Mouse (Mus musculus): ENCODE measurements around the gene Cnksr3. TPM values are rescaled to one million over a fixed set of nuclear protein-coding genes. Genes with fewer than 3 reads are reported as not detected.
A peak's percentile ranks its signal among the peaks of the same experiment; 100 is the strongest.

Gene Cnksr3
- total RNA-seq, 2 experiments from 2014 or later: 9.0 to 10.7 TPM

- intact Hi-C loops (cut with DNase I): no loop called here
Measured at GRCm38 (mm10) chr10:7158285-7159060, 53.6 kb downstream of the Cnksr3 start.

GRCm38 (mm10) chr10:7154877-7155276, 57.2 kb downstream of the Cnksr3 start:
- DNase-seq (ENCODE audit: low spot score in 2 of 2): no peak
- intact Hi-C loops (cut with DNase I): no loop called here

More at GRCm38 (mm10) chr10:7158285-7159060, 53.6 kb downstream of the Cnksr3 start:
- DNase-seq (ENCODE audit: low spot score in 2 of 2): peak; percentile 16 to 40

DNA sequence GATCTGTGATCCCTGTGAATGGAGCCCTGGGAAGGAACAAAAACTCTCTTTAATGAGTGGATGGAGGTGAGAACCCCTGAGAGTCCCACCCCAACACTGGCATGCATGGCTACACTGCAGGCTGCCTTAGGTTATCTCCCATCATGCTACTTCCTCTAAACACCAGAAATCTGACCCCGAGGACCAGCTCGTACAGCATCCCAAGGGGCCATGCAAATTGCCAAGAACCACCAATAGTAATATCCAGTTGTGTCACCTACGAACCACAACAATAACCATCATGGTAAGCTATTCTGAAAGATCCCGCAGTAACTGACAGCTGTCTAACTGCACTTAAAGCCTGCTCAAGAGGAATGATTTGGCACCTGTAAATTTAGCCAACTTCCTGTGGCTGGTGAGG, 59.1 kb downstream of the Cnksr3 start:
- intact Hi-C loops (cut with DNase I): no loop called here
- DNase-seq (ENCODE audit: low spot score in 2 of 2): no peak

- DNase-seq (ENCODE audit: low spot score in 2 of 2): no peak
- intact Hi-C loops (cut with DNase I): no loop called here
Measured at GRCm38 (mm10) chr10:7149671-7150595, 62.1 kb downstream of the Cnksr3 start.

GRCm38 (mm10) chr10:7145614-7146013, 66.4 kb downstream of the Cnksr3 start:
- intact Hi-C loops (cut with DNase I): no loop called here
- no peak for DNase-seq (ENCODE audit: low spot score in 2 of 2)

DNA sequence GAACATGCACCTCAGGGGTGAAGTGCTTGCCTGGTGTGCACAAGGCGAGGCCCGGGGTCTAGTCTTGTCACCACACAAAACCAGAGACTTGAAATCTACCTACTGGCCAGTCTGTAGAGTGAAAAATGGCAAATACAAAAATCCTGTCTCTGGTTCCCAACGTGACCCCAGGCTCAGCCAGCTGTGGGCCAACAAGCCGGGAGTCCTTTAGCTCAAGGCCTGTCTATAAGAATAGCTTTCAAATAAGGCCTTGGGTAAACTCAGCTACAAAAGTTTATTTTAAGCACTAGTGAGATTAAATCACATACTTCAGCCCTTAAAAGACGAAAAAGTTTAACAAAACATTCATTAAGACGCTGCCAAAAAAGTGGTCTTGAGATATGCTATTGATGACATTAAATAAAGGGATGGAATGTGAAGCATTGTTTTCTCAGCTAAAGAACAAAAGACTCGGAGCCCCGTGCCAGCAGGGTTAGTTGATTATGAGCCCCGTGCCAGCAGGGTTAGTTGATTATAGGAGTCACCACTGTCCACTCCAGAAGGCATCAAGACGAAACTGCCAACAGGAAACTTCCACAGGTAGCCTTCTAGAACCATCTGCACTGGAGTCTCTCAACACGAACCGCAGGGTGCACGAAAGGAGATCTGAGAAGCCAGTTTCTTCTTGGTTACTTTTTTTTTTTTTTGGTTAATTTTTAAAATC, 67.8 kb downstream of the Cnksr3 start:
- DNase-seq (ENCODE audit: low spot score in 2 of 2): no peak
- intact Hi-C loops (cut with DNase I): no loop called here

DNA sequence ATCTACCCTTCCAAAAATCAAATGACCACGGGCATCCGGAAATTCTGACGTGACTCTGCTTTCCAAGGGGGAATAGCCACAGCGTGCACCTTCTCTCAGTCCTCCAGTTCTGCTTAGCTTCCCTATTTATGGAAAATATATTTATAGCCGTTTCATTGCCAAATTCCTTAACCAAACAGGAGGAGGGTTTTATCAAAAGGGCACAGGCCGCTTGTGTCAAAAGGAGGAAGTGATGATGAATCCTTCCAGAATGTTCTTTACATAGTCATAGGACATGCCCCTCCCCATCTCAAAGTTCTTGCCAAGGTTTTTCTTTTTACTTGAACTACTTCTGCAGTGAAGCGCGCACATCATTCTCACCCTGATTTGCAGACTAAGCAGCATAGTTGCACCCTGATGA, 69.8 kb downstream of the Cnksr3 start:
- DNase-seq (ENCODE audit: low spot score in 2 of 2): no peak
- intact Hi-C loops (cut with DNase I): no loop called here

DNA sequence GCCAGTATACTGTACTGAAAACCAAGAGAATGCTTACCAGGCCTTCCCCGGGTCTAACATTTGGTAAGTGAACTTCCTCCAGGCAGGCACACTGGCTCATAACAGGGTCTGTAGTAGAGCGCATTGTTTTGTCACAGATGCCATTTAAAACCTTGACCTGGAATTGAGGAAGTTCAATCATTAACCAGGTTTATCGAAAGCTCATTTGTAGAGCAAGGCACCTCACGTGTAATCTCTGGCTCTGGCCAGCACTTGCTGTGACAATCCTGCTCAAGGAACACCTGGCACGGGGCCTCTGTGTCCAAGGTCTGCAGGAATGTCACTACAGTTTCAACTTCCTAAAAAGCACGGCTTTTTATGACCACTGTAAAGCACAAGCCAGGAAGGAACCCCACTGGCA, 71.8 kb downstream of the Cnksr3 start:
- DNase-seq (ENCODE audit: low spot score in 2 of 2): no peak

DNA sequence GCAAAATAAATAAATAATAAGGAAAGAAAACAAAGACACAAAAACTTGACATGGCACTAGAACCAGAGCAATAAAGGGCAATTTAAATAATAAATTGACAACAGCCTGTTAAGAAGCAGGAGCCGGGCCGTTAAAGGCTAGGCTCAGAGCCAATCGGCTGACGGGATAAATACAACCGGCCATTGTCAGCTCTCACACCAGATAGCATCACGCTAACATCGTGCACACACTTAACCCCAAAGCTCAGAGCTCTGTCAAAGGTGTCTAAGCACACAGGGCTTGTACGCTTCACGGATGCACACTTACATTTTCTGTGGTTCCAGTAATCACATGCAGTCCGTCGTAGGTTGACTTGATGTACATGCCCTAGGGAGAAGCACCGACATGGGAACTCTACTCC, 74.0 kb downstream of the Cnksr3 start:
- no peak for DNase-seq (ENCODE audit: low spot score in 2 of 2)
- intact Hi-C loops (cut with DNase I): loop anchor here (10.0 kb wide), 1 partner anchor 1273 kb away; no protein-coding TSS in a partner anchor

More for the DNA sequence above, 71.8 kb downstream of the Cnksr3 start:
- intact Hi-C loops (cut with DNase I): no loop called here

DNA sequence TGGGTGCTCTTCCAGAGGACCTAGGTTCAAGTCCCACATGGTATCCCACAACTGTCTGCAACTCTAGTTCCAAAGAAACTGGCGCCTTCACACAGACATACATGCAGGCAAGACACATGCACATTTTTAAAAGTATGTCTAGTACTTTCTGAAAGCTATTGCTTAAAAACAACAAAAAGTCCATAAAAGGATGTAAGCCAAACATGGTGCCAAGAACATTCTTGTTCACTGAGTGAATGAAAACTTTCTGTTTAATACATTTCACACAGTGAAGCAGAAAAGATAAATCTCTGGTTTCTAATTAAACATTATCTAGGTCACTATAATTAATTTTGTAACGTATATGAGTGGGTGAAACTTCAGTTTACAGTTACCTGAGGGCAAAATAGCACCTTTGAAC, 76.3 kb downstream of the Cnksr3 start:
- no peak for DNase-seq (ENCODE audit: low spot score in 2 of 2)

DNA sequence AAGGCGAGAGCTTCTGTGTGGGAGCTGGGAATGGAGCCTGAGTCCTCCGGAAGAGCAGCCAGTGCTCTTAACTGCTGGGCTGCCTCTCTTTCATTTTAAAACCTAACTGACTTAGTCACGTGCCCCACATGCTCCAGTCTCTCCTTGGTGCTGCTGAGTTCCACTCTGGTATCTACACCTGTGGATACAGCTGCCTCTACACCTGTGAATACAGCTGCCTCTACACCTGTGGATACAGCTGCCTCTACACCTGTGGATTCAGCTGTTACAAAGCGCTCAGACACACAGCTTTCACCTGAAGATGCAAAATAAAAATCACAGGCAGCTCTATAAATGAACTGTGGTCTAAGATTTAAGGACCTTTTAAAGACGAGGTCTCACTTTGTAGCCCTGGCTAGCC, 79.0 kb downstream of the Cnksr3 start:
- intact Hi-C loops (cut with DNase I): loop anchor here (10.0 kb wide), 1 partner anchor 1268 kb away; no protein-coding TSS in a partner anchor
- no peak for DNase-seq (ENCODE audit: low spot score in 2 of 2)

More for the DNA sequence above, 76.3 kb downstream of the Cnksr3 start:
- intact Hi-C loops (cut with DNase I): loop anchor here (10.0 kb wide), 1 partner anchor 1271 kb away; no protein-coding TSS in a partner anchor

DNA sequence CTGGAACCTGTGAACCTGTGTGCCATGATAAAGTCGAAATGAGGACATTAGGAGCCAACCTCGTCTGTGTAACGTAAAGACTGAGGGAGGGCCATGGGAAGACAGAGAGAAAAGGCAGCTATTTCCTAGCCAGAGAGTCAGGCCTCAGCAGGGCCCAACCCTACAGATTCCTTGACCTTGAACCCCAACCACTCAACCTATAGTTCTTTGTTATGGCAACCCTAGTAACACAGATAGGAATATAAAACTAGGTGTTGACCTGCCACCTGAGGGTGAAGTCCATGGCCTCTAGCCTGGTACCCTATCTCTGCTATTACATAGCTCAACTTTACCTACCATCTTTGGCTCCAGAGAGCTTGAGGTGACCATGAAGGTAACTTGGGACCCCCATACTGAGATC, 80.6 kb downstream of the Cnksr3 start:
- DNase-seq (ENCODE audit: low spot score in 2 of 2): no peak
- intact Hi-C loops (cut with DNase I): loop anchor here (10.0 kb wide), 1 partner anchor 1267 kb away; no protein-coding TSS in a partner anchor

DNA sequence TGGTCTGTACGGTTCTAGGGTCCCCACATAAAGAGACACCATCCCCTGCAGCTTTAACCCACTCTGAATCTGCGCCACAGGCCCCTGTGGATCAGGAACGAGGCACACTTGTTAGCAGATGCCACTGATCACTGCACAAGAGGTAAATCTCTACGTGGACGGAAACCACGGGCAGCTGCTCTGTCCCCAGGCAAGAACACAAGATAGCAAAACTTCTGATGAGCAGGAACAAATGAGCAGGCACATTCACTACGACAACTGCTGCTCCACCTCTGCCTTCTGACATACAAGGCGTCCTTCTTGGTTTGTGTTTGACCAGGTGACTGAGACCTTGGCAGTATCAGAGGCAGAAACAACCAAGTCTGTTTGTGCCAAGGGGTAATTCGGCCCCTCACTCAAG, 84.2 kb downstream of the Cnksr3 start:
- intact Hi-C loops (cut with DNase I): loop anchor here (10.0 kb wide), 1 partner anchor 243 kb away; no protein-coding TSS in a partner anchor

DNA sequence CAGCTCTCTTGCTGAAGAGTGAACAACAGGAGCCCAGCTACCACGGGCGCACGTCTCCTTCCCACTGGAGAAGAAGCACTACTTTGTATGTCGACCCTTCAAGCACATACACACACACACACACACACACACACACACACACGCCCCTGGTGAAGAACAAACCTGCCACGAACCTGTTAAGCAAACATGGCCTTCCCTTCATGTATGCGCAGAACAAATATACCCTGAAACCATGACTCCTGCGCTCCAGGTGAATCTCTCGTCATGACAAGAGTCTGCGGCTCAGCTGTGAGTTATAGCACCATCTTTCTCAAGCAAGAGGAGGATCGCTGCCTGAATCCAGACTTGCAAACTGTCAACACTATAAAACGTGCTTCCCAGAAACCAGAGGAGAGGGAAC, 85.2 kb downstream of the Cnksr3 start:
- DNase-seq (ENCODE audit: low spot score in 2 of 2): no peak
- intact Hi-C loops (cut with DNase I): loop anchor here (10.0 kb wide), 1 partner anchor 242 kb away; no protein-coding TSS in a partner anchor

More for the DNA sequence above, 84.2 kb downstream of the Cnksr3 start:
- no peak for DNase-seq (ENCODE audit: low spot score in 2 of 2)

GRCm38 (mm10) chr10:7126287-7126686, 85.8 kb downstream of the Cnksr3 start:
- DNase-seq (ENCODE audit: low spot score in 2 of 2): no peak
- intact Hi-C loops (cut with DNase I): loop anchor here (10.0 kb wide), 1 partner anchor 241 kb away; no protein-coding TSS in a partner anchor

DNA sequence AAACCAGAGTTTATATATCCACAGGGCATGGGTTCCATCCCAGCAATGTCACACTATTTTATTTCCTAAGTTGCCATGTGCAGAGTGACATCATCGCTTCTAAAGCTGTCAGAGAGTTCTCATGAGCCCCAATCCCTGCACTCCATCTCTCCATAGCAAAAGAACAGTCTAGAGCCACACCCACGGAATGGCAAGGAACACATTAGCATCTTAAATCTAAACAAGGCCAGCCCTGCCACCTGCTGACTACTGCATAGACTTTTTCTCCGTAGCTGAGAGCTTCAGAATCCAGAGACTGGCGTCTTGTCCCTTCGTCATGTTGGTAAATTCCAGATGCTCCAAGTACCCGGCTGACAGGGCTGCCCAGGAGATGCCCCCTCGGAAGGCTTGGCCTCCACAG, 87.0 kb downstream of the Cnksr3 start:
- DNase-seq (ENCODE audit: low spot score in 2 of 2): peak; percentile 68 to 89
- intact Hi-C loops (cut with DNase I): loop anchor here (10.0 kb wide), 1 partner anchor 240 kb away; no protein-coding TSS in a partner anchor

DNA sequence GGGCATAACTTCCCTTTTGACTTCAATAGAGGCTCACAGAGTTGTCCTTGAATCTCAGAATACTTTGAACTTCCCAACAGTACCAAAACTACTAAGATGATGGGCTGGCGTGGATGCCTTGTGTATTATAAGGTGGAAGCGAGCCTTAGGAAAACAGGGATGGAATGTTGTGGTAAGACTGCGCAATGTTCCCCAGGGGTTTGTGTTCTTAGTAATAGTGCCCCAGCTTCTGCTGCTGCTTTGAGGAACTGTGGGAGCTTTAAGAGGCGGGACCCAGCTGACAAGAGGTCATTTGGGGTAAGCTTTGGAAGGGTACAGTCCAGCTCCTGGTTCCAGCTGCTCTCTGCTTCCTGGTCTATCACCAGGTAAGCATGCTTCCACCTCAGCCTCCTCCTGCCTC, 89.7 kb downstream of the Cnksr3 start:
- intact Hi-C loops (cut with DNase I): loop anchor here (10.0 kb wide), 1 partner anchor 237 kb away; no protein-coding TSS in a partner anchor
- DNase-seq (ENCODE audit: low spot score in 2 of 2): no peak

- intact Hi-C loops (cut with DNase I): loop anchor here (10.0 kb wide), 1 partner anchor 235 kb away; no protein-coding TSS in a partner anchor
- DNase-seq (ENCODE audit: low spot score in 2 of 2): no peak
Measured at GRCm38 (mm10) chr10:7120206-7120605, 91.8 kb downstream of the Cnksr3 start.

All from left cerebral cortex, postnatal 14 days (tissue).